Mouse (Mus musculus) frontal cortex, postnatal 14 days (tissue): ENCODE results near the gene Crxos.
"Not testable (repeated sequence)": the region's sequence is repeated elsewhere in the genome, so short reads cannot be mapped to it uniquely, and the experiment has no call there.

Experiments
- DNase-seq, 2 experiments: peaks; one replicate each; pipeline ENCODE4 v3.0.0; 2022; ENCODE audit warnings: low spot score in 2 of 2

Gene Crxos

GRCm38 (mm10) chr7:15882317-15882716 is at the start of gene Crxos:
Crxos (plus strand) TSS chr7:15882617.
- DNase-seq = no peak

- DNase-seq = no peak
Observed at GRCm38 (mm10) chr7:15839578-15839977, 42.8 kb upstream of the Crxos start, which contains the start of gene Obox6. Obox6 (minus strand) TSS chr7:15839678.

- DNase-seq = no peak
Observed at GRCm38 (mm10) chr7:15859657-15860056, 22.8 kb upstream of the Crxos start.

DNA sequence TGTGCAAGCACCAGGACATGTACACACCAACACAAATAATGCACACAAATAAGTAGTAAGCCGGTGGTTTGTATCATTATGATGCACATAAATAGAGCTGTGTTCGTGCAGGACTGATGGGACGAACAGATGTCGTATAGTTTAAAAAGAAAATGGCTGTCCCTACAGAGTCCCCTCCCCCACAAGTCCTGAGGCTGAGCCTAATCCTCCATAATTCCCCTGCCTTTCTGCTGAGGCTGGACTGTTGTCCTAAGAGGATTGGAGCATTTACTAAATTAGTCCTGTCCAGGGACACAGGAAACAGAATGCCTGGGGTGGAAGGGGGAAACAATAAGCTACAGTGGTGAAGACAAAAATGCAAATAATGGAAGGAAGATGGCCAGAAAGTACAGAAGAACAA is 18.3 kb upstream of the Crxos start:
- DNase-seq = no peak

DNA sequence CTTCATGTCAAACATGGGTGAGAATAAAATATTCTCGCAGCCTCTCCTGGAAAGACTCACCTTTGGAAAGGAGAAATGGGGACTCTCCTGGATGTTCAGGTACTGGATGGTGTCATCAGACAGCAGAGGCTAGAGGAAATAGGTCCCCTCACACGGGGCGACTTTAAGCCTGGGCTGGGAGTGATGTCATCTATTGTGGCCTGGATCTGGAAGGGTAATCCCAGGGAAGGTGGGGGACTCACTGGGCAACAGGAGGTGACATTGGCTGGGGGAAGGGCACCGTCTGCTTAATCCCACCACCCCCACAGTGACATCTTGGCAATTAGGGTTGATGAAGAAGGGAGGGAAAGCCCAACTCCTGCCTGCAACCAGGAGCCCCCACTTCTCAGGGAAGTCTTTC is 2.7 kb upstream of the Crxos start, which contains the start of gene Crx:
Crx (minus strand) TSS at position 213 of the 400 bp plus-strand sequence.
- no peak for DNase-seq

DNA sequence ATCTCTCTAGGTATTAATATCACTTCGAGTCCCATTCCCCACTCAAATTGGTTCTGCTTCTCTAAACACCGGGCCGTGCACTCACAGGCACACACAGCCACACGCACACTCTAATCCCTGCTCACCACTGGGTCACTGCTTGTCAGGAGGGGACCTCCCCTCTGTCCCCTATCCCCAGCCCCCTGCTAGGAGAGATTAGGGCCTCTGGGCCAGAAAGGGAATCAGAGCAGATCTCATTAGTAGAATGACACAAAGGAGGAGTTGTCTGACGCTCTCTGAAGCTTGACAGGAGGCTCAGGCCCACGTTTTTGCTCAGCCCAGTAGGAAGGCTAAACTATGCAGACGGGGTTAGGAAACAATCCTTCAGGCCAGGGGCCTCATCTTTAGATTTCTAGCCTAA is 1.0 kb upstream of the Crxos start:
- DNase-seq = no peak

DNA sequence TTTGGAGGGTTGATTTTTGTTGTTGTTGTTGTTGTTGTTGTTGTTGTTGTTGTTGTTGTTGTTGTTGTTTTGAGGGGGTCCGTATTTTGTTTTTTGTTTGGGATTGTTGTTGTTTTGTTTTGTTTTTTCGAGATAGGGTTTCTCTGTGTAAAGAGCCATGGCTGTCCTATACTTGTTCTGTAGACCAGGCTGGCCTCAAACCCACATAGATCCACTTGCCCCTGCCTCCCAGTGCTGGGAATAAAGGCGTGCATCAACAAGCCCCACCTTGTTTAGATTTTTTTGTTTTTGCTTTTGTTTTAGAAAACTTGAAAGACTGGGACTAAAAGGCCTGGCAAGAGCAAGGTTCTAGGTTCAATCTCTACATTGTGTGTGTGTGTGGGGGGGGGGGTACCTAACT is 586 bp upstream of the Crxos start:
- DNase-seq = no peak

DNA sequence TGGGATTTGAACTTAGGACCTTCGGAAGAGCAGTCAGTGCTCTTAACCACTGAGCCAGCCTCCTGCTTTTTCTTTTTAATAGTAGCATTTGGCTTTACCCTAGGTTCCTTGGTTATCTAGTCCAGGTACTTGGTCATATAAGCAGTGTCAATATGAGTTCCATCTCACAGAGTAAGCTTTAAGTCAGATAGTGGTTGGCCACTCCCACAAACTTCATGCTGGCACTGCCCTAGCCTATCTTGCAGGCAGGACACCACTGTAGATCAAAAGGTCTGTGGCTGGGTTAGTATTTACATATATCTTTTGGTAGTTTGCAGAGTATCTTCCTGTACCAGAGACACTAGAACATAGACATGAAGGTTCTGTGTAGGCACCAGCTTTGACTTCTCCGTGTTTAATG is 1.7 kb downstream of the Crxos start:
- no peak for DNase-seq

GRCm38 (mm10) chr7:15894251-15894650 is 11.8 kb downstream of the Crxos start:
- no peak for DNase-seq

DNA sequence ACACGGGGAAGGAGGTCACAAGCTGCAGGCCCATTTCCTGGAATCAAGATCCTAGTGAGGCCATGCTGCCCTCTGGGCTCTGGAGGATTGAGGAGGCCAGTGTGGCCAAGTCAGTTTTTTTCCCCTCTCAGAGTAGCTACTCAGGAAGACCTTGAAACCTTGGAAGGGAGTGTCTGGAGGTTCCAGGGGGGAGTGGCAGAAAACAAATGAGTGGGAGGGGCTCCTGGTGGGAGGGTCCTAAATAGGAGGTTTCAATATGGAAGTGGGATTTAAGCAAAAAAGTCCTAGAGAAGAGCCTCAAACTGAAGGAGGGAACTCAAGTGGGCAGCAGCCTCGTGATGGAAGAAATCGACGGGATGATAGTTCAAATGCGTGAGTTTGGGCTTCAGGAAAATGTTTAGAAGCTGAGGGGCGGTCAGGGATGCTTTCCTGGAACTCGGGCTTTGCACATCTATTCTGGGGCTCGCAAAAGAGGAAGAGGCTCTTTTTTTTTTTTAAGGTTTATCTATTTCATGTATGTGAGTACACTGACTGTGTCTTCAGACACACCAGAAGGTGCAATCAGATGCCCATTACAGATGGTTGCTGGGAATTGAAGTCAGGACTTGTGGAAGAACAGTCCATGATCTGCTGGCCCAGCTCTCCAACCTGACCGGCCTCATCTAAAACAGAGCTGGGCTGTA is 19.1 kb downstream of the Crxos start:
- no peak for DNase-seq

GRCm38 (mm10) chr7:15905861-15906260 is 23.4 kb downstream of the Crxos start:
- DNase-seq = no peak

DNA sequence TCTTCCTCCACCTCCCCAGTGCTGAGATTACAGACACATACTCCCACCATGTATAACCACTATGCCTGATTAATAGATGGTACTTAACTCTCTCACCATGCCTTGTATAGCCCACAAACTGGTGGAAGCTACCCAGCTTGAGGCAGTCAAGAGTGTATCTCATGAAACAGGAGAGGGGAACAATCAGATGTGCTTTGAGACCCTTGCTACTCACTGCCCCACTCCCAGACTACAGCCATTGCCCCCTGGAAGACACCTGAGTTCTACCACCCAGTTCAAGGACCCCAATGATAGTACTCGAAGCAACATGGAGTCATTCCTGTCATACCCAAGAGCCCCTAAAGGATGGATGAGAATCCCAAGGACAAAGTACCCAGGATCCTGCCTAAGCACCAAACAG is 24.2 kb downstream of the Crxos start:
- no peak for DNase-seq

GRCm38 (mm10) chr7:15907971-15908590 is 25.7 kb downstream of the Crxos start:
- DNase-seq = no peak

DNA sequence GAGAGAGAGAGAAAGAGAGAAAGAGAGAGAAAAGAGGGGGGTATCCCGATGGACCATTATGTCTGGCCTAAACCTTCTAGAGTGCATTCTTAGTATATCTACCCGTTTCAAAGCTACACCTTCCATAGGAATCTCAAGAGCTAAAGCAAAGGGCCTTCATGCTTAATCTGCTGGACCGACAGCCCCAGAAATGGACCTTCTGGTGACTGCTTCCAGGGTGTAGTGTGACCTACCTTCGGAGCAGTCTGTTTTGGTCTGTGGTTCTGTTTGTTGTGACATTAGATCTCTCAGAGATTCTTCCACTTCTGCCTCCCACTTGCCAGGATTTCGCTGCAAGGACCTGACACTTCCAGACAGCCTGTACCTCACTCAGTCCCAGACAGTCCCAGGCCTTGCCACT is 28.1 kb downstream of the Crxos start:
- no peak for DNase-seq

DNA sequence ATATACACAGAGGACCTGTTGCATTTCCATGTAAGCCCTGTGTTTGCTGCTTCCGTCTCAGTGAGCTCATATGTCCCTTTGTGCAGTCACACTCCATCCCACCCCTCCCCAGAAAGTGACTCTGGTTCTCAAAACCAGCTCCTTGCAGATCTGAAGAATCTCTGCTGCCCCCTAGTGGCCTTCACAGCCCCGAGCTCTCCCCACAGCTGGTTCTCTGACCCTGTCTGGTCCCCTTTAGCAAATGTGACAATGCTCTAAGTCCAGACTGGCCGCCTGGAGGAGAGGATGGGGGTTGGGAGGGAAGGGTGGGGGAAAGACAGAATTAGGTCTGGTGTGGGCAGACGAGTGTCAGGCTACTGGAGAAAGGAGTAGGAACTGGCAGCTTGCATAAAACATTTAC is 29.8 kb downstream of the Crxos start:
- peak in 1 of 2 experiments; percentile 63 for DNase-seq

- DNase-seq = no peak
Observed at GRCm38 (mm10) chr7:15914252-15914651, 31.8 kb downstream of the Crxos start.

- DNase-seq = no peak
Observed at GRCm38 (mm10) chr7:15914751-15915150, 32.3 kb downstream of the Crxos start.

DNA sequence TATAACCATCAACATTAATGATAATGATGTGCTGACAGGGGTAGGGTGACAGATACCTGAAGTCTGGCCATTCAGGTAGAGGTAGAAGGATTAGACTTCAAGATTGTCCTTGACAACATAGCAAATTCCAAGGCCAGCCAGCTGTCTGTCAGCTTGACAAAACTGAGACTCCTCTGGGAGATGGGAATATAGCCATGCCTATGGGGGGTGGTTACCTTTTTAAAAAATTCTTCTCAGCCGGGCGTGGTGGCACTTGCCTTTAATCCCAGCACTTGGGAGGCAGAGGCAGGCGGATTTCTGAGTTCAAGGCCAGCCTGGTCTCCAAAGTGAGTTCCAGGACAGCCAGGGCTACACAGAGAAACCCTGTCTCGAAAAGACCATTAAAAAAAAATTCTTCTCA is 33.3 kb downstream of the Crxos start:
- not testable (repeated sequence) for DNase-seq

DNA sequence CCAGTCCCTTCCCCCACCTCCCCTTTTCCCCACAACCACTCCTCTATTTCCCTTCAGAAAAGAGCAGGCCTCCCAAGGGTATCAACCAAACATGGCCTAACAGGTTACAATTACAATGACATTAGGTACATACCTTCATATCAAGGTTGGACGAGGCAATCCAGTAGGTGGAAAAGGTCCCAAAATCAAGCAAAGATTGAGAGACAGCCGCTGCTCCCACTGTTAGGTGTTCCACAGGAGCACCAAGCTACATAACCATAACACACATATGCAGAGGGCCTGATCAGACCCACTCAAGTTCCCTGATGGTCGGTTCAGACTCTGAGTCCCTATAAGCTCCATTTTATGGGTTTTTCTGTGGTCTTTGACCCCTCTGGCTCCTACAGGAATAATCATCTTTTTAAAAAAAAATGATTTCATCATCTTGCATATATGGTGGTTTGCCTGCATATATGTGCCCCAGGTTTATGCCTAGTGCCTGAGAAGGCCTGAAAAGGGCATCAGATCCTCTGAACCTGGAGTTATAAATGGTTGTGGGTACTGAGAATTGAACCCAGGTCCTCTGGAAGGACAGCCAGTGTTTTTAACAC is 33.8 kb downstream of the Crxos start:
- DNase-seq = no peak

GRCm38 (mm10) chr7:15916996-15917395 is 34.6 kb downstream of the Crxos start:
- no peak for DNase-seq

DNA sequence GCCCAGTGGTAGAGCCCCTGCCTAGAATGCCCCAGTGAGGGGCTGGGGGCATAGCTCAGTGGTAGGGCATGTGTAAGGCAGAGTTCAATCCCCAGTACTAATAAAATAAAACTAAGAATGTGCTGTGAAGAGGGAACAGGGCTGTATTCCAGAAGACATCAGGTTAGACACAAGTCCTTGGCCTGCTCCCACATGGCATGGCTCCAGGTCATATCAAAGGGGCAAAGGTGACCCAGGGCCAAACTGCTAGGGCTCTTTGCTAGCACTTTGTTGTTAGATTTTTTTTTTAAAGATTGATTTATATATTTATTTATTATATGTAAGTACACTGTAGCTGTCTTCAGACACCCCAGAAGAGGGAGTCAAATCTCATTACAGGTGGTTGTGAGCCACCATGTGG is 36.0 kb downstream of the Crxos start:
- DNase-seq = no peak

DNA sequence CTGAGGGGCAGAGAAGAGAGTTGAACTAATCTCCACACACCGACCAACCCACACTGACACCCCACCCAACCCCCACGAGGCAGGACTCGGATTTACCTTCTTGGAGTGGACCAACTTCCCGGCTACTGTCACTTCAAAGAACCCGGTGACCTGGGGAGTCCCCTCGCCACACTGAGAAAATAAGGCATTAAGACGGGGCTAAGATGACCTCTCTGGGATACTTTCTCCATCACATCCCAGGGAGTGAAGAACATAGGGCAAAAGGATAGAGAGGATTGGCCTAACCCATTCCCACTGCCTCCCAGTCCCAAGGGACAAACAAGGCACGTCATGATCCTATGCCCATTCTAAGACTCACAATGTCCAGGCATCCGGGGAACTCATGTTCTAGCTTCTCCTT is 37.5 kb downstream of the Crxos start:
- DNase-seq = no peak

DNA sequence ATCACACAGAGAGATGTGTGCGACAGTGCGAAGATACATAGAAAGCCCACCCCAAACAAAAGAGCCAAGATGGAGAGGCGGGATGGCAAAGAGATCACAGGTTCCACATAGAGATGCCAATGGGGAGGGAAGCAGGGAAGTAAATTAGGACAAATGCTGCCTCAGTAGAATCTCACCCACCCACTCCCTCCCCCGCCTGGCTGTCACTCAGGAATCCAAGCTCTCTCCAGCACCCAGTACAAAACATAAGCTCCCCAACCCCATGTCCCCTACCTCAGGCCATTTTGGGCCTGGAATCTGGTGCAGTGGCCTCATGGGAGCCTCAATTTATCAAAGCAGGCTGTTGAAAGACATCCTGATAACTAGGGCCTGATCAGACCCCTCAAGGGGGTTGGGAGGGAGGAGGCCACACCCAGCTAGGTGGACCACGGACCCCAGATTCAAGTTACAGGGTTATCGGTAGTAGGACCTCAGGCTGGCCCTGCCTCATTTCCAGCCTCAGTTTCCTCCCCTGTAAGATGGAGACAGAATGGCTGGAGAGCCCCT is 38.3 kb downstream of the Crxos start:
- no peak for DNase-seq
